Mouse (Mus musculus): Measurements from ENCODE around the gene Cdk17.

DNA sequence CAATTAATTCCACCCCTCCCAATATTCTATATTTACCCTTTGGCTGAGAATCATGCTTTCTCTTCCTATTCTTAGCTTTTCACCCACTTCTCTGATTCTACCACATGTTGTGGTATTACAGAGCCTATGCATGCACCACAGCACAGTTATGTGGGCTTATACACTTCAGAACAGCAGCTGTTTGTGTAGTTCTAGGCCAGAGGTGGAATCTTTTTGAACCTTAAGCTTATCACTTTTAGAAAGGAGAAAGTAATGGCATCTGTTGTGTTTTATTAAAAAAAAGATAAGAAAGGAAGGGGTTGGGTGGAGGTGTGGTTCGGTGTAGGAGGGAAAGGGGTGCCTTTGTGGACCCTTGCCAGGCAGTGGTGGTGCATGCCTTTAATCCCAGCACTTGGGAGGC, 16.1 kb upstream of the Cdk17 start:
- TF ChIP-seq CTCF (IDR thresholded peaks at IDR 0.05; ENCODE audit: insufficient read depth, low read length) (no peak), POLR2A (IDR thresholded peaks at IDR 0.05; ENCODE audit: borderline replicate concordance, extremely low read depth, low read depth, low read length) (no peak)

Measured in lung, adult 2 months (tissue).